Mouse (Mus musculus) lung, postnatal 0 days (tissue): ENCODE measurements at regions not wholly inside any gene's neighbourhood (a gene's known extent, or its start where the extent isn't known, plus 50 kb on each side); places are given as distances from the start of the nearest gene placed in this dataset.

Source experiments
- CTCF ChIP-seq: IDR thresholded peaks from 2 replicates; pipeline ENCODE4 v1.5.1; 2016; ENCODE audit warnings: antibody characterized with exemption, mild to moderate bottlenecking
- EP300 ChIP-seq: IDR thresholded peaks from 2 replicates; pipeline ENCODE4 v1.6.1; 2016; ENCODE audit warnings: antibody characterized with exemption, mild to moderate bottlenecking, control low read depth

- TF ChIP-seq EP300 (no peak), CTCF (no peak)
Observed at GRCm38 (mm10) chr12:119601361-119601760, 287.3 kb downstream of the Macc1 start.
